Mouse (Mus musculus): ENCODE results near the gene Tank. TPM values are rescaled to one million over a fixed set of nuclear protein-coding genes. Genes with fewer than 3 reads are reported as not detected.

The Tank gene
- polyA plus RNA-seq (2014; fragmentation: Illumina TruSeq; extraction: RNeasy Lipid Tissue Mini Kit (QIAGEN cat#74804); ENCODE audit: low read depth, low replicate concordance), result 218 TPM

DNA sequence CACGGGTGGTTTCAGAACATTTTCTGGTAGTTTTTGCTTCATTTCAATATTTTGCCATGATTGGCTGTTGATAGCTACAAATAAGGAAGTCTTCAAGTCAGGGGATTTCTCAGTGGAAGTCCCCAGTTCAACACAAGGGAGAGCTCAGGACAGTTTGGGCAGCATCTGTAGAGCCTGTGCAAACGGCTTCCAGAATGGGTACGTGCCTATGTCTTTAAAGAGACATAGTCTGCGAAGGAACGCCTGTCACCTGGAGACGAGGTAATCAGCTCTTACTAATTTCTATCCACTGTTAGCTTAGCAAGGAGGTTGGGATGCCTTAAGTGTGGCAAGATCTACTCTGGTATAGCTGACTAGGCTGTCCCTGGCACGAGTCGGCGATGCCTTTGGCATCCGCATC is at the start of gene Tank:
TSS of gene Tank (plus strand) at position 153 of the 400 bp plus-strand sequence.

Other genes with a start within 250 kb of the Tank start
- gene Psmd14, start 133.1 kb downstream of the Tank start, polyA plus RNA-seq (2014; fragmentation: Illumina TruSeq; extraction: RNeasy Lipid Tissue Mini Kit (QIAGEN cat#74804); ENCODE audit: low read depth, low replicate concordance), result 581 TPM
- gene Tbr1, start 224.3 kb downstream of the Tank start, polyA plus RNA-seq (2014; fragmentation: Illumina TruSeq; extraction: RNeasy Lipid Tissue Mini Kit (QIAGEN cat#74804); ENCODE audit: low read depth, low replicate concordance), result not detected